ENCODE assay signal across 27 mouse cellular contexts in genomic region chr10:91131565-91131964, GRCm38 (mm10). TPM values are rescaled to one million over a fixed set of nuclear protein-coding genes. Genes with fewer than 3 reads are reported as not detected.
DNase-seq lines count a peak whose midpoint lies in the region; ATAC-seq and TF ChIP-seq lines count a peak whose summit lies in the region.
"Had no signal": no experiment of that assay in that cellular context is flagged by ENCODE, and none has a peak within 500 bp of the region (broad histone marks: within the 10 kb centered on the region; RNA-seq: fewer than 3 reads in every experiment).

No protein-coding gene starts in this region.

- peak; percentile 46; the same call in 1 of the 2 replicates for ATAC-seq in intestine, embryonic 15.5 days
- peak; percentile 94 for ATAC-seq in stomach, postnatal 0 days (ENCODE audit: low FRiP score, low TSS enrichment)
- no peak for ATAC-seq in inflammation-experienced regulatory T-cells, adult 6 months
- ATAC-seq: CD4-positive, CD25-positive, alpha-beta regulatory T cell, adult 4 months; forebrain, embryonic 14.5 days; forebrain, postnatal 0 days; hindbrain, postnatal 0 days had no signal

- WGBS in intestine, embryonic 15.5 days: 90% methylated on average over 1 of the region's 1 CpGs
- 37% methylated on average over 1 of the region's 1 CpGs for WGBS in large intestine, adult 2 months
- 67% methylated on average over 1 of the region's 1 CpGs for WGBS in stomach, postnatal 0 days

- no peak overlapping the region for H3K27ac ChIP-seq in intestine, embryonic 15.5 days
- H3K27ac ChIP-seq in stomach, postnatal 0 days (replicated peaks): no peak overlapping the region
- H3K27ac ChIP-seq: embryonic facial prominence, embryonic 12.5 days; embryonic facial prominence, embryonic 15.5 days; gastrocnemius, adult 2 months; heart, embryonic 15.5 days; hindbrain, embryonic 14.5 days; hindbrain, postnatal 0 days had no signal

- peak; percentile 93 for DNase-seq in R1 (ENCODE audit: low read depth, low spot score)
- DNase-seq in large intestine, adult 2 months (ENCODE audit: low read depth, low spot score): peak; percentile 75
- DNase-seq in stomach, postnatal 0 days (ENCODE audit: low spot score): peak; percentile 25
- DNase-seq in thymus, postnatal 25 days: no peak
- no peak for DNase-seq in layer of hippocampus, adult 18-20 months (ENCODE audit: low spot score in 2 of 2)
- DNase-seq: adrenal gland, adult 2 months; adrenal gland, postnatal 14 days; cerebellum, adult 11 months; cerebellum, adult 2 months; cerebellum, adult 9-11 months; cerebellum, postnatal 25 days; forebrain, postnatal 0 days; gastrocnemius, adult 2 months; gastrocnemius, postnatal 14 days; heart, adult 18-20 months; heart, postnatal 10 days; heart, postnatal 36 days had no signal

- H3K4me3 ChIP-seq in intestine, embryonic 15.5 days (replicated peaks): no peak overlapping the region
- no peak overlapping the region for H3K4me3 ChIP-seq in stomach, postnatal 0 days (ENCODE audit: low read depth, low read length)
- H3K4me3 ChIP-seq: embryonic facial prominence, embryonic 12.5 days; embryonic facial prominence, embryonic 15.5 days; gastrocnemius, adult 2 months; heart, embryonic 12.5 days; heart, embryonic 15.5 days had no signal

- no peak overlapping the region for H3K4me2 ChIP-seq in intestine, embryonic 15.5 days (replicated peaks)
- no peak overlapping the region for H3K4me2 ChIP-seq in stomach, postnatal 0 days (replicated peaks; ENCODE audit: low read depth)
- H3K4me2 ChIP-seq: embryonic facial prominence, embryonic 12.5 days; embryonic facial prominence, embryonic 15.5 days; heart, embryonic 12.5 days; heart, embryonic 15.5 days; hindbrain, embryonic 14.5 days had no signal

- TF ChIP-seq CTCF in stomach, postnatal 0 days (IDR thresholded peaks at IDR 0.05; ENCODE audit: low read depth): no peak

- no peaks in the 10 kb centered on the region for H3K27me3 ChIP-seq in intestine, embryonic 15.5 days (replicated peaks)
- no peaks in the 10 kb centered on the region for H3K27me3 ChIP-seq in stomach, postnatal 0 days (ENCODE audit: control insufficient read depth, insufficient read depth, low read length)
- H3K27me3 ChIP-seq: embryonic facial prominence, embryonic 12.5 days; embryonic facial prominence, embryonic 15.5 days; heart, embryonic 12.5 days; heart, embryonic 15.5 days had no signal

- no peaks in the 10 kb centered on the region for H3K36me3 ChIP-seq in intestine, embryonic 15.5 days
- no peaks in the 10 kb centered on the region for H3K36me3 ChIP-seq in stomach, postnatal 0 days (ENCODE audit: control insufficient read depth, insufficient read depth, low read length)
- H3K36me3 ChIP-seq: embryonic facial prominence, embryonic 12.5 days; embryonic facial prominence, embryonic 15.5 days; heart, embryonic 12.5 days; heart, embryonic 15.5 days had no signal

- H3K4me1 ChIP-seq in intestine, embryonic 15.5 days (replicated peaks): no peaks in the 10 kb centered on the region
- H3K4me1 ChIP-seq in stomach, postnatal 0 days (replicated peaks; ENCODE audit: control insufficient read depth, insufficient read depth): no peaks in the 10 kb centered on the region
- H3K4me1 ChIP-seq: embryonic facial prominence, embryonic 12.5 days; embryonic facial prominence, embryonic 15.5 days had no signal

- H3K9ac ChIP-seq in intestine, embryonic 15.5 days: no peak overlapping the region
- H3K9ac ChIP-seq in stomach, postnatal 0 days (ENCODE audit: low read length): no peak overlapping the region
- H3K9ac ChIP-seq: embryonic facial prominence, embryonic 12.5 days; embryonic facial prominence, embryonic 15.5 days; forebrain, postnatal 0 days; heart, embryonic 12.5 days; heart, embryonic 15.5 days; hindbrain, embryonic 14.5 days had no signal

- no peaks in the 10 kb centered on the region for H3K9me3 ChIP-seq in intestine, embryonic 15.5 days
- no peaks in the 10 kb centered on the region for H3K9me3 ChIP-seq in stomach, postnatal 0 days (ENCODE audit: control insufficient read depth, low read length)
- H3K9me3 ChIP-seq: embryonic facial prominence, embryonic 12.5 days; embryonic facial prominence, embryonic 15.5 days; heart, embryonic 12.5 days; heart, embryonic 15.5 days had no signal

- TF ChIP-seq EP300 in stomach, postnatal 0 days (optimal IDR thresholded peaks at IDR 0.05): no peak

RNA-seq across cellular contexts. Expression of gene Slc25a3, which starts 7.7 kb away (rescaled TPM):
- 611 and 651 TPM in 2 replicates for polyA plus RNA-seq in intestine, embryonic 15.5 days (2015; fragmentation: Nextera tagmentation; extraction: Ambion mirVana)
- polyA plus RNA-seq in large intestine, adult 2 months (2012; rRNA removed): 594 and 603 TPM in 2 replicates
- 523 and 539 TPM in 2 replicates for polyA plus RNA-seq in stomach, postnatal 0 days (2015; fragmentation: Nextera tagmentation; extraction: Ambion mirVana)
- total RNA-seq in layer of hippocampus, adult 18-20 months (2021): 100 to 1,000 TPM; 505 to 506 TPM
- polyA plus RNA-seq in inflammation-experienced regulatory T-cells, adult 6 months (2017; shearing (Covaris generic)): 100 to 1,000 TPM; 227 to 247 (median 243) TPM

RNA-seq across cellular contexts. Expression of gene Ikbip, which starts 48.8 kb away (rescaled TPM):
- 37.2 and 40.0 TPM in 2 replicates for polyA plus RNA-seq in intestine, embryonic 15.5 days (2015; fragmentation: Nextera tagmentation; extraction: Ambion mirVana)
- 2.7 TPM in 2 replicates for polyA plus RNA-seq in large intestine, adult 2 months (2012; rRNA removed)
- polyA plus RNA-seq in stomach, postnatal 0 days (2015; fragmentation: Nextera tagmentation; extraction: Ambion mirVana): 34.0 and 37.3 TPM in 2 replicates
- 10 to 100 TPM; 16.2 to 18.2 TPM for total RNA-seq in layer of hippocampus, adult 18-20 months (2021)
- polyA plus RNA-seq in inflammation-experienced regulatory T-cells, adult 6 months (2017; shearing (Covaris generic)): 1 to 10 TPM; 5.3 to 8.6 (median 6.9) TPM

RNA-seq across cellular contexts. Expression of gene Apaf1, which starts 49.0 kb away (rescaled TPM):
- polyA plus RNA-seq in intestine, embryonic 15.5 days (2015; fragmentation: Nextera tagmentation; extraction: Ambion mirVana): 20.6 and 21.3 TPM in 2 replicates
- 23.2 and 29.8 TPM in 2 replicates for polyA plus RNA-seq in large intestine, adult 2 months (2012; rRNA removed)
- polyA plus RNA-seq in stomach, postnatal 0 days (2015; fragmentation: Nextera tagmentation; extraction: Ambion mirVana): 6.6 and 6.7 TPM in 2 replicates
- total RNA-seq in layer of hippocampus, adult 18-20 months (2021): 10 to 100 TPM; 15.9 to 16.7 TPM
- polyA plus RNA-seq in inflammation-experienced regulatory T-cells, adult 6 months (2017; shearing (Covaris generic)): 10 to 100 TPM in 2 of 3 experiments, 1 to 10 TPM in 1; 6.9 to 23.2 (median 11.6) TPM

RNA-seq across cellular contexts. Expression of gene Tmpo, which starts 49.5 kb away (rescaled TPM):
- 165 and 209 TPM in 2 replicates for polyA plus RNA-seq in intestine, embryonic 15.5 days (2015; fragmentation: Nextera tagmentation; extraction: Ambion mirVana)
- polyA plus RNA-seq in large intestine, adult 2 months (2012; rRNA removed): 24.2 and 31.1 TPM in 2 replicates
- polyA plus RNA-seq in stomach, postnatal 0 days (2015; fragmentation: Nextera tagmentation; extraction: Ambion mirVana): 57.1 and 59.6 TPM in 2 replicates
- 10 to 100 TPM; 40.5 to 41.4 TPM for total RNA-seq in layer of hippocampus, adult 18-20 months (2021)
- polyA plus RNA-seq in inflammation-experienced regulatory T-cells, adult 6 months (2017; shearing (Covaris generic)): 10 to 100 TPM; 61.6 to 69.1 (median 61.9) TPM

Comparison
In these comparisons a context has a peak if more than half of its experiments do, and no peak if none do; other contexts are left out.
1. DNase-seq: peak in R1 (single experiment), large intestine, adult 2 months (single experiment) and stomach, postnatal 0 days (single experiment); none in thymus, postnatal 25 days (single experiment) and layer of hippocampus, adult 18-20 months (0 of 2).